In genomic region chr4:98055036-98055435, GRCm38 (mm10) we compare ENCODE assay signal across 14 mouse cellular contexts.
DNase-seq lines count a peak whose midpoint lies in the region; ATAC-seq and TF ChIP-seq lines count a peak whose summit lies in the region.
"Had no signal": no experiment of that assay in that cellular context is flagged by ENCODE, and none has a peak within 500 bp of the region (broad histone marks: within the 10 kb centered on the region; RNA-seq: fewer than 3 reads in every experiment).

No protein-coding gene starts in this region.

- no peaks in the 10 kb centered on the region for H3K4me1 ChIP-seq in forebrain, postnatal 0 days (ENCODE audit: insufficient read depth)
- no peaks in the 10 kb centered on the region; the same call in none of the 2 replicates for H3K4me1 ChIP-seq in forebrain, embryonic 16.5 days (replicated peaks; ENCODE audit: control insufficient read depth, insufficient read depth, low read length)
- no peaks in the 10 kb centered on the region for H3K4me1 ChIP-seq in heart, embryonic 11.5 days (ENCODE audit: control insufficient read depth, insufficient read depth, low read length)
- H3K4me1 ChIP-seq: embryonic facial prominence, embryonic 12.5 days had no signal

- 74% methylated on average over 4 of the region's 4 CpGs for WGBS in forebrain, postnatal 0 days
- 83% methylated on average over 4 of the region's 4 CpGs for WGBS in forebrain, embryonic 16.5 days
- 86% methylated on average over 4 of the region's 4 CpGs for WGBS in heart, embryonic 11.5 days (ENCODE audit: insufficient replicate concordance)

- H3K9me3 ChIP-seq in forebrain, postnatal 0 days (ENCODE audit: low read length) = 0 out of 2 replicates have a peak, but pooled peaks cover 6% of the 10 kb centered on the region
- no peaks in the 10 kb centered on the region for H3K9me3 ChIP-seq in forebrain, embryonic 16.5 days (ENCODE audit: control insufficient read depth, low read length)
- H3K9me3 ChIP-seq in heart, embryonic 11.5 days (replicated peaks; ENCODE audit: control insufficient read depth, low read length) = no peaks in the 10 kb centered on the region
- H3K9me3 ChIP-seq: embryonic facial prominence, embryonic 10.5 days; embryonic facial prominence, embryonic 12.5 days; forebrain, embryonic 13.5 days had no signal

- H3K4me3 ChIP-seq in forebrain, postnatal 0 days (ENCODE audit: low read depth, low read length) = no peak overlapping the region
- H3K4me3 ChIP-seq in forebrain, embryonic 16.5 days (replicated peaks; ENCODE audit: low read length) = no peak overlapping the region
- no peak overlapping the region for H3K4me3 ChIP-seq in heart, embryonic 11.5 days (ENCODE audit: low read depth, low read length)
- H3K4me3 ChIP-seq: embryonic facial prominence, embryonic 10.5 days; embryonic facial prominence, embryonic 12.5 days; forebrain, embryonic 13.5 days had no signal

- no peaks in the 10 kb centered on the region for H3K27me3 ChIP-seq in forebrain, postnatal 0 days (ENCODE audit: insufficient read depth, low read length)
- no peaks in the 10 kb centered on the region for H3K27me3 ChIP-seq in forebrain, embryonic 16.5 days (replicated peaks; ENCODE audit: control insufficient read depth, insufficient read depth, low read length)
- no peaks in the 10 kb centered on the region for H3K27me3 ChIP-seq in heart, embryonic 11.5 days (ENCODE audit: control insufficient read depth, insufficient read depth, low read length)
- H3K27me3 ChIP-seq: embryonic facial prominence, embryonic 12.5 days; forebrain, embryonic 13.5 days had no signal

- no peak overlapping the region for H3K27ac ChIP-seq in forebrain, postnatal 0 days (ENCODE audit: low read depth, low read length)
- no peak overlapping the region for H3K27ac ChIP-seq in forebrain, embryonic 16.5 days (ENCODE audit: low read length)
- no peak overlapping the region for H3K27ac ChIP-seq in heart, embryonic 11.5 days (ENCODE audit: low read depth, low read length)
- H3K27ac ChIP-seq: embryonic facial prominence, embryonic 10.5 days; embryonic facial prominence, embryonic 12.5 days; forebrain, embryonic 13.5 days had no signal

- DNase-seq in forebrain, postnatal 0 days = peak; percentile 12
- peak; percentile 78 for DNase-seq in heart, adult 11 months
- no peak for DNase-seq in right cerebral cortex, adult 18-20 months
- DNase-seq: adrenal gland, adult 2 months; adrenal gland, postnatal 10 days; adrenal gland, postnatal 25 days; cerebellum, adult 11-12 months; cerebellum, postnatal 10 days; cerebellum, postnatal 25 days had no signal

- H3K9ac ChIP-seq in forebrain, postnatal 0 days = no peak overlapping the region
- H3K9ac ChIP-seq in forebrain, embryonic 16.5 days (replicated peaks; ENCODE audit: low read depth, low read length) = no peak overlapping the region
- no peak overlapping the region for H3K9ac ChIP-seq in heart, embryonic 11.5 days (ENCODE audit: low read depth, low read length)
- H3K9ac ChIP-seq: embryonic facial prominence, embryonic 12.5 days; forebrain, embryonic 13.5 days had no signal

- no peaks in the 10 kb centered on the region for H3K36me3 ChIP-seq in forebrain, postnatal 0 days (ENCODE audit: insufficient read depth)
- no peaks in the 10 kb centered on the region for H3K36me3 ChIP-seq in forebrain, embryonic 16.5 days (ENCODE audit: control insufficient read depth, insufficient read depth)
- peaks cover 3% of the 10 kb centered on the region; the same call in 1 of the 2 replicates for H3K36me3 ChIP-seq in heart, embryonic 11.5 days (ENCODE audit: control insufficient read depth, insufficient read depth, low read length)
- H3K36me3 ChIP-seq: embryonic facial prominence, embryonic 10.5 days; embryonic facial prominence, embryonic 12.5 days had no signal

- H3K4me2 ChIP-seq in forebrain, postnatal 0 days (ENCODE audit: low read depth) = no peak overlapping the region
- H3K4me2 ChIP-seq in forebrain, embryonic 16.5 days (ENCODE audit: low read length) = no peak overlapping the region
- H3K4me2 ChIP-seq in heart, embryonic 11.5 days = no peak overlapping the region
- H3K4me2 ChIP-seq: embryonic facial prominence, embryonic 12.5 days; forebrain, embryonic 13.5 days had no signal

- TF ChIP-seq CTCF in forebrain, postnatal 0 days (IDR thresholded peaks at IDR 0.05; ENCODE audit: low read depth) = no peak

- ATAC-seq in forebrain, postnatal 0 days = no peak; the same call in 1 of the 2 replicates
- no peak for ATAC-seq in forebrain, embryonic 16.5 days
- no peak for ATAC-seq in heart, embryonic 11.5 days (replicated peaks; ENCODE audit: insufficient number of reproducible peaks, low FRiP score, low TSS enrichment)
- ATAC-seq: forebrain, embryonic 13.5 days had no signal
